Mouse (Mus musculus): ENCODE results near the gene Hipk2.

Hipk2 gene

DNA sequence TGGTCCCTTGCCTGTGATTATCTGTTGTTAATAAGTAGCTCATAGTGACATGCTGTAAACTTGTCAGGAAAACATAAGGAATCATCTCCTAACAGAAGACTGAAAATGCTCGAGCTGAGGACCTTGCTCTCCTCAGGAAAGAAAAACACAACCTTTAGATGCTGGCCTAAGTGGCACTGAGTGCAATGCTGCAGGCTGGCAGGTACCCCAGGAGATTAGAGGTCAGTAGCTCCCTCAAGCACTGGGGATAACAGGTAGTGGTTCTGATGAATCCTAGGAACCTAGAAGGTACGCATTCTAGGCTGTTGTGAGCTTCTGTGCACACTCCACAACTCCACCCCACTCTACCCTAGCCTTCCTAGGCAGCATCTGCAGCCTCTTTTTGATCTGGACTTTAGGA is 9.2 kb downstream of the Hipk2 start:
- 86% methylated on average over 2 of the region's 2 CpGs for whole genome bisulfite sequencing

DNA sequence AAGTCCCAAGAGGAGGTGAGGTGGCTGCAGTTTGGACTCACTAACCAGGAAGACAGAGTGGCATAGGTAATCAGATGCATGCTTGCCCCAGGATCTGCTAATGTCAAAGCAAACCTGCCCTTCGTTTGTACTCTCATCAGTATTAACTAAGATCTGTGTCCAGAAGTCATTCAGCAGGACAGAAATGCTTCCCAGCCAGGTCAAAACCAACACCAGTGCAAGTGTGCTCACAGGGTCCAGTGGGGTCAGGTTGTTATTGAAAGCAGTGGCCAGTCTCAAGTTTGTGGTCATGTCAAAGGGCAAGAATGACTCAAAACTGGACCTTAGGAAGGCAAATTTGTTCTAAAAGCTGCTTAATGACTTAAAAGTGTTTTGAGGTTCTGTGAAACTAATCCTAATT is 9.6 kb downstream of the Hipk2 start:
- 93% methylated on average over 1 of the region's 1 CpGs for WGBS

DNA sequence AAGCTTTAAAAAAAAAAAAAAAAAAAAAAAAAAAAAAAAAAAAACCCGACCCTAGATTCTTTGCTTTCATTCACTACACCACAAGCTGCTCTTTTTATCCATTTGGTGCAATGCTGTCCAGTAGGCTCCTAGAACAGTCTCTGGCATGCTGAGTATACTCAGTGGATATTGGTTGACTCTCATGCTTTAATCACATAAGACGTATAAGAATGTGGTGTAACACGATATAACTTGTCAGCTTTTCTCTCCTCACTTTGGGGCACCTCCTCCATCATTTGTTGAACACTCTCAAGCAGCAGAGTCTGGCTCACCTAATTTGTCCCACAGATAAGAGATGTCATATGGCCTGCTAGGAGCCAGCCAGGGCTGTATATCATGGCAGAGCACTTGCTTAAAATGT is 12.4 kb downstream of the Hipk2 start:
- WGBS = 69% methylated on average over 3 of the region's 3 CpGs

DNA sequence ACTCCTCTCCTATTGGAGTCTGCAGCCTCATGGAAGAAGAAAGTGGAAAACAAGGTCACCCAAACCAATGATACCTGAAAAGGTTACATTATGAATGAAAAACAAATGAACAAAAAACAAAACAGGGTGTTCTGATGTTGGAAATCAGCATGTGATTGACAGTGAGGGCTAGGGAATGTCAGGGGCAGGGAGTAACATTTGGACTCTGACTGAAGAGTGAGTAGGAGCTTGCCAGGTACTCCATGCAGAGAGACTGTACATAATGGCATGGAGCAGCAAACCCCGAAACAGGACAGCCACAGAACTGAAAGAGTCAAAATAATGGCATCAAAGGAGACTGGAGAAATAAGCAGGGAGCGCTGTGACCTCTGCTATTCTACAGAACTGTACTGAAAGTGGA is 15.7 kb downstream of the Hipk2 start:
- WGBS = 93% methylated on average over 2 of the region's 2 CpGs

DNA sequence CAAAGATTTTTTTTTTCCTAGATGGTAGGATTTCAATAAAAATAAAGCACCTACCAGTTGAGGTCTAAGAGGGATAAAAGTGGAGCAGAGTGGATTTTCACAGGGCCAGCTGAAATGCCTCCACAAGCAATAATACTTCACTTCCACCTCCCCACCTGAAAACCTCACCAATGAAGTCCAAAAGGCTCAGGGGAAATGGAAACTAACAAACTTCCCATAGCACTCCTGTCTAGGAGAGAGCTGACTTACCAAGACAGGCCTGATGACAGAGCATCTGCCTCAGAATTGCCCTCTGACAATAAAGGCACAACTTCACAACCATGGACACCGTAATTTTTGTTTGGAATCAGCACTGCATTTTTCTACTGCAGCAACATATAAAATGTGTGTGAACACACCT is 16.1 kb downstream of the Hipk2 start:
- WGBS = 84% methylated on average over 1 of the region's 1 CpGs

DNA sequence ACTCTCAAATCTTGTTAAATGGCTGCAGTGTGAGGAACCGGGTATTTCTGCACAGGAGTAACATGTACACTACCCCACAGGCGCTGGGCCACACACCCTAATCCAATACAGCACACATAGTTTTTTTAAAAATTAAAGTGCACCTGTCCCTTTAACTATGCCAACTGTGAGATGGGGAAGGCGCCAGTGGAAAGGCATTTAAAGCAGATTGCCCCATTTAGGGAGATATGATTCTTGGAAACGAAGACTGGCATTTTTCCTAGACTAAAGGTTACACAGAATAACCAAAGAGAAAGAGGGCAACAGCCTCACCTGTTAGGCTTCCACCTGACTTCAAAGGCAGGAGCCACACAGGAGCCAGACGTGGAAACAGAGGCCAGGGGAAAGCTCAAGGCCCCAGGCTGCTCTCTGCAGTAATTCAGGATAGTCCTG is 22.4 kb downstream of the Hipk2 start:
- 65% methylated on average over 5 of the region's 5 CpGs for WGBS

DNA sequence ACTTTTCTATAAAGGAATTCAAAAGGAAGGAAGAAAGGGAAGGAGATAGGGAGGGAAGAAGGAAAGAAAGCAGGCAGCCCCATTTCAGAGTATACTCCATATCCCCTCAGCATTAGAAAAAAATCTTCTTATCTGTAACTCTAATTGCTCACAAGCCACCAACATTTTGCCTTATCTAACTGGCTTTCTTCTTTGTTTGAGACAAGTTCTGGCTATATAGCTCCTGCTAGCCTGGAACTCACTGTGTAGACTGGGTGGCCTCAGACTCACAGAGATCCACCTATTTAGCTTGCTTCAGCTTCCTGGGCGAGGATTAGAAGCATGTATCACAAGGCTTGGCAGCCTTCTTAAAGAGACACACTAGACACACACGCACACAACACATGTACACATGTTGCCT is 24.2 kb downstream of the Hipk2 start:
- 82% methylated on average over 2 of the region's 2 CpGs for WGBS

DNA sequence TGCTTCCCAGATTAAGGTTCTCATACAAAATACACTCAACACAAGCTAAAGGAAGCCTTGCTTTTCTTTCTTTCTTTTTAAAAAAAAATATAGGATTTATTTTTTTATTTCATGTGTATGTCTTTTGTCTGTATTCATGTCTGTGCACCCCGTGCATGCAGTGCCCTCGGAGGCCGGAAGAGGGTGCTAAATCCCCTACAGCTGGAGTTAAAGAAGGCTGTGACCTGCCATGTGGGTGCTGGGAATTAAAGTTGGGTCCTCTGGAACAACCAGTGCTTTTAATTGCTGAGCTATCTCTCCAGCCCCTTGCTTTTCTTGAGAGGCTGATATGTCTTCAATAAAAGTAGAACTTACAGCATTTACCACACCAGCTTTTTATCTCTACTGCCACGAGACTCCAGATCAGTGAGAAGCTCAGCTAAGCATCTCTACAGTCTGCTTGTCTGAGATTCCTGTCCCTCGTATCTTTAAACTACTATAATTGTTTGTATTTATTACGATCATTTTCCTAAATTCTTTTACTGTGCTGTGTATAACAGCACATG is 25.2 kb downstream of the Hipk2 start:
- WGBS = 93% methylated on average over 6 of the region's 6 CpGs

DNA sequence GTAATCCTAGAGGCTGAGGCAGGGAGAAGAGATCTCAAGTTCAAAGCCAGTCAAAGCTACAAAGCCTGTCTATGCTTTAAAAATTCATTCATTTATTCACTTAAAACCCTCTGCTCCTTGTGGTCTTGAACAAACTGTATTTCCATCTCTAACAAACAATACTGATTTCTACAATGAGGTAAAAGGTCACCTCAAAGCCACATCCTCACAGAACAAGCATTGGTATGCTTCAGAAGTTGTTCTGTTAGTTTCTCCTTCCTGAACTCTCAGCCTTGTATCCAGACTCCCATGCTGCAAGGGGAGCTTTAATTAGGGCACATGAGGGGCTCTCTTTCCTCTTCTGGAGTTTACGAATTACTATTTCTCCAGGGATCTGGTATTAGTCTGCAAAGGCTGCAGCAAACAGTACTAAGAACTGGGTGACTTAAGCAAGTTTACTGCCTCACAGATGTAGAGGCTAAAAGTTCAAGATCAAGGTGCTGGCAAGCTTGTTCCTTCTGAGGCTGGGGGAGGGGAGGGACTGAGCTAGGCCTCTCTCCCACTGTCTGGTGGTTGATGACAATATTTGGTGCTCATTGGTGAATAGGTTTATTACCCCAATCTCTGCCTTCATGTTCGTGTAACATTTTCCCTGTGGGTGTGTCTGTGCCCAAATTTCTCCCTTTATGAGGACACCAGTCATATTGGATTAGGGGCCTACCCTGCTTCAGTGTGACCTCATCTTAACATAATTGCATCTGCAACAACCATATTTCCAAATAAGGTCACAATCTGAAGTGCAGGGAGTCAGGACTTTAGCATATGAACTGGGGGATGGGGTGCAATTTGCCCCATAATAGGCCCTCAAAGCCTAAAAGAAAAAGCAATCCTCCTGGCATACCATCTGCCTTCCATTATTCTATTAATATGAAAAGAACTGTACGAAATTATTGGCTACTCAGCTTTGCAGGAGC is 27.7 kb downstream of the Hipk2 start:
- WGBS = 73% methylated on average over 3 of the region's 3 CpGs

DNA sequence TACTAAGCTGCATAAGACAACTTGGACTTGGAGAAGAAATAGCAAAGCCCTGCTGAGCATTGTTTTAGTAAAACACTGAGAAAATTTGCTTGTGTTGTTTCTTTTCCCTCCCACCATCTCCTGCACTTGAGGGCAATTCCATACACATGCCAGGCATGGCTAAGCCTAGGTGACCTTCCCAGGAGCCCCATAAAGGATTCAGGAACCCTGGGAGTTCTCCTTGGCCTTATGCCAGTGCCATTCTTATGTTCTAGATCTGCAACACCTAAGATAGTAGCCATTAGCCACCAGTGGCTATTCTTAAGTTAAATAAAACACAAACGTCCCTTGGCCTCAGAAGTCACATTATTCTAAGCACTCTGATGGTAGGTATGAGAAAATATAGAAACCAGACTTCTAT is 28.5 kb downstream of the Hipk2 start:
- WGBS = 43% methylated on average over 1 of the region's 1 CpGs

DNA sequence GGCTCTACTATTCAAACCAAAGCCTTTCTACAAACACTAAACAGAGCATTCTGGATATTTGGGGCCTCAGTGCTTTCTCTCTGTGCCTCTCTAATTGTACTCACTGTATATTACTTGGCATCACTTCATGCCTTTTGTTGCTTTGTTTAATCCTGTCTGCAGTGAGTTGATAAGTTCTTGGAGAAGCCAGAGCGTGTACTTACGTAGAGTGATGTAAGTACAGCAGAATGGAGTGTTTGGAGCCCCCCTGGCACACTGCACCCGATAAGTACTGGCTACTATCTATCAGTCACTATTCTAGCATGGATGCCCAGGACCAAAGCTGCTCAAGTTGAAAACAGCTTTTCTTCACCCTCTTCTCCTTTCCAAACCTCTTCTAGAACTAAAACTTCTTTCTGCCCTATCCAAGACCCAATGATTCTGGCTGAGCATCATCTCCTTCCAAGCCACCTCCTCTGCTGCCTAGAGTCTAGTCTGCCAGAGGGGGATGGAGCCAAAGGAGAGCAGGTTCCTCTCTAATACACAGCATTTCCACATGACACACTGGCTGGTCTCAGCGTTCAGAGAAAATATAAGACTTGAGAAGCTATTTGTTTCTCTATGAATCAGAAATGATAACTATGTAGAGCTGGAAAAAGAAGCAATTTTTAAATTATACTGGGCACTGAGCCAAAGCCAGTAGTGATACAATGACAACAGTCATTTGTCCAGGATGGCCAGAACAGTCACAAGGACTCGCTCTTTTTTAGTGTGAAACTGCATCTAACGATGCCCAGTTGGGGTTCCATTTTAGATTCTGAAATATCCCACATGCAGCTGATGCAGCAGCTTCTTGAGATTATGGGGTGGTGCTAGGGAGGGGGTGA is 29.4 kb downstream of the Hipk2 start:
- 36% methylated on average over 6 of the region's 6 CpGs for WGBS

DNA sequence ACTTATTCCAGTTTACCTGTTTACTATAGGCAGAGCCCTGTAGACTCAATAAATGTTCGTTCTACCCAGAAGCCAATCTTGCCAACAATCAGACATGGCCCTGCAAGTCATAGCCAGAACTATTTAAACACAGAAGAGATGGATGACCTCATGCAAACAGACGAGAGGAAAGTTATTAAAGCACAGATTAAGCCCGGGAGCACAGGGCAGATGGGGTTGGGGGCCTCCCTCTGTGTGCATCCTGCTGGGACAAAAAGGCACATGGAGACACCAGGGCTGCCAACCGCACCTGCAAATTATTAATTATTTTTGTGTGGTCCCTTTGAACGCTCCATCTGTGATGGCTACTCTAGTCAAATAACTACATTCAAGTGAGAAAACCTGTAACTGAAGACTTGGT is 30.1 kb downstream of the Hipk2 start:
- 63% methylated on average over 5 of the region's 5 CpGs for WGBS

DNA sequence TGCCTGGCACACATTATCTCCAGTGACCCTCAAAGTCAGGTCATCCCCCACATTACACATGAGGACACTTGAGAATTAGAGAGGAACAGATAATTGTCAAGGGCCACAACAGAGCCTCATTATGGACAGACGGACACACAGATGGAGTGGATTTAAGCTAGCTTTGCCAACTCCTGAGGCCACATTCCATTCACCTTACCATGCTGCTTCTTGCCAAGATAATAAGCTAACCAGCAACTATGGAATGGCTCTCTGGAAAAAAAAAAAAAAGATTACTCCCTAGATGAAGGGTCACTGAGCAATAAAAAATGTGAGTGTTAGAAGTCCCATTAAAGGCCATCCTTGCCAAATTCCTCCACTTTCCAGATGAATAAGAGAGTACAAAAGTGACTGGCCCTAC is 30.8 kb downstream of the Hipk2 start:
- 79% methylated on average over 1 of the region's 1 CpGs for WGBS

DNA sequence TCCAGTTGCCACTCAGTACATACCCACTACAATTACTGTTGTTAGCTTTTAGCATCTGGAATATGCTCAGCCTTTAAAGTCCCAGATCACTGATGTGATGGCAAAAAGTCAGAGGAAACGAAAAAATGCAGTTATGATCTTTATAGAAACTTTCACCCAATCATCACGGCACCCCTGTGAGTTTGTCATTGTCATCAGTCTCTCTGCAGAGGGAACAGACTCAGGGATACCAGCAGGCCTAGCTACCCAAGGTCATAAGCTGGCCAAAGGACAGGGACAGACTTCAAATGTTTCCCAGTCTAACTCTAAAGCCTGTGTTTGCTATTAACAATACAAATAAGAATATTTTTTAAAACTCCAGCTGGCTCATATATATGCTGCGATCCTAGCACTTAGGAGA is 34.4 kb downstream of the Hipk2 start:
- WGBS = 86% methylated on average over 3 of the region's 3 CpGs

DNA sequence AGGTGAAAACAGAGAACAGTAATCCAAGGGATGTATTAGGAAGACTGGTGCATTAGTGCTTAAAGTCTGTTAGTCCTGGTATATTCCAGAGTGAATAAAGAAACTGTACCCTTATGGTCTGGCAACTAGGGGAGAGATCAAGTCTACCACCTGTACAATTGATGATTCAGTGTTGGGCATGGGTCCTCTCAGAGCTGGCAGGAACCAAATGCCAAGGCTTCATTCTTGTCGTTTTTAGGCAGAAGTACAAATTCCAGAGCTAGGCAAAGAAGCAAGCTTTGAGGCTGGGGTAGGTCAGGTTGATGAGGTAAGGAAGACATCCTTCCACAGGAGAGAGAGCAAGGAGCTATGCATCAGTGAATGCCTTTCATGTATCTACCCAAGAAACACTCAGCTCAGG is 35.2 kb downstream of the Hipk2 start:
- 57% methylated on average over 1 of the region's 1 CpGs for WGBS

DNA sequence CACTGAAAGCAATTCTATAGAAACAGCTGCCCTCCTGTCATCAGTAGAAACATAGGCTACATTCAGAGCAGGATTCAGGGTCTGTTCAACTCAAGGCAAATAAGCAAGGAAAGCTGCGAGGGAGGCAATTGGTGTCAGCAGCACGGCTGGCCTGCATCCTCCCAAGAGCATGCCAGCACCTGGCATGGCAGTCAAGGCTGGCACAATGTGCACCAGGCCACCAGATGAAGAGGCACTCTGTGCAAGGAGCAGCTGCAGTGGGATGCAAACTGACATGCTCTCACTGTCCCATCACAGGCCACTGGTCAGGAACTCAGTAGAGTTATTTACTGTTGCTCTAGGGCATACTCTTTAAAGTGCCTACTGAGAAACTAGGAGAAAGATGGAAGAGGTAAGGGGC is 35.6 kb downstream of the Hipk2 start:
- WGBS = 43% methylated on average over 2 of the region's 2 CpGs

DNA sequence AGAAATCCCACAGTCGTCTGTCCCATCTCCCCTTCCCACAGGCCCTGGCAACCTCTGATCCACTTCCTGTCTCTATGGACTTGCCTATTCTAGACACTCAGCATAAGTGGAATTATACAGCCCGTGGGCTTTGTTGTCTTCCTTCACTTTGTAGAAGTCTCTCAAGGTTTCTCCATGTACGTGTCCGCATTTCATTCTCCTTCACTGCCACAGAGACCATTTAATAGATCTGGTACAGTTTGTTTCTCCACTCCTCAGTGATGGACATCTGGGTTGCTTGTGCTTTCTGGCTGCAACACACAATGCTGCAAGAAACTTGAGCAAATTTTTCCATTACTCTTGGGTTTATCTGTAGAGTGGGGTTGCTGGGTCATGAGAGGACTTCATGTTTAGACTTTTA is 36.1 kb downstream of the Hipk2 start:
- 66% methylated on average over 4 of the region's 4 CpGs for WGBS

DNA sequence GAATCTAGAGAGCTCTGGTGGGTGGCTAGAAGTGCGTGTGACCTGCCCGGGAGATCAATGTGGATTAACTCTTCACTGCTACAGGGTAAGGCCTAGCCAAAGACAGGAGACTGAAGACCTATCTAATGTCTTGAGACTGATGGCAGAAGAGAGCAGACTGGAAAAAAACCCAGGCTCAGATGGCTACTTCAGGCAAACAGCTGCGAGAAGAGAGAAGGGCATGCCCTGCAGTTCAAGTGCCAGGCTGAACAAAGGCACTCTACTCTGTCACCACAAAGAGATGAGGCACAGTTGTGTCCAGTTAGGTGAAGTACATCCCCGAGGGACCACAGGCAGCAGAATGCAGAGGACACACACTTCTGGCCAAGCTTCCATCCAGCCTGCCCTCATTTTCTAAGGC is 37.9 kb downstream of the Hipk2 start:
- 78% methylated on average over 4 of the region's 4 CpGs for WGBS

DNA sequence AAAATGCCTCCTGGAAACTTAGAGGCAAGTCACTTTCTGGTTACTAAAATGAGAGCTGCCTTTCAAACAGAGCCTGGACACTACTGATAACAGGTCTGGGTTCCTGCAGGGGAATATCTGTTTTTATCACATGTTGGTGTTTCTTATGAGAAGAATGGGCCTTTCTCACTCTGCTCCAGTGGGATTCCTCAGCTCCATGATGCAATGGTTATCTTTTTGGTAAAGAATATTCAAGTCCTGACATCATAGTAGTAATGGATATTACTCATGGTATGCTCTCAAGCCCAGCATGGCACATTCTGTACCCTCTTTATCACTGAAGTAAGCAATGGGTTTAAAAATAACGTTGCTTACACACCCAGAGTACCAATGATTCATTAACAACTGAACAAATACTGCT is 40.7 kb downstream of the Hipk2 start:
- 78% methylated on average over 1 of the region's 1 CpGs for WGBS

DNA sequence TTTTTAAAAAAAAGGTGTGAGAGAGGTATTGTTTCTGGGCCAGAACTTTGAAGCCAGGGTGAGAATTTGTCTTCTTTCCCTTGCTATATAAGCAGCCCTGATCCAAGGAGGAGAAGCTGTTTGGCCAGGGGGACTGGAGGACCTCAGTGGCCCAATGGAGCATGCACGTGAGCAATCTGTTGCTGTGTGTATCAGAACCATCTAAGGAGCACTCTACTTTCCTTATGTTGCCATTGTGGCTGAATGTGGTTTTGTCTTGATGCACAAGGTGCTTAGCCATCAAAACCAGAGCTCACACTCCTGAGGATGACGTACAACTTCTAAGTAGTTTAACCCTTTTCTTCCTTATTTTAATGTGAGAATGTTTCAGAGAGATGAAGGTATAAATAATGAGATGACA is 41.2 kb downstream of the Hipk2 start:
- 91% methylated on average over 2 of the region's 2 CpGs for whole genome bisulfite sequencing

DNA sequence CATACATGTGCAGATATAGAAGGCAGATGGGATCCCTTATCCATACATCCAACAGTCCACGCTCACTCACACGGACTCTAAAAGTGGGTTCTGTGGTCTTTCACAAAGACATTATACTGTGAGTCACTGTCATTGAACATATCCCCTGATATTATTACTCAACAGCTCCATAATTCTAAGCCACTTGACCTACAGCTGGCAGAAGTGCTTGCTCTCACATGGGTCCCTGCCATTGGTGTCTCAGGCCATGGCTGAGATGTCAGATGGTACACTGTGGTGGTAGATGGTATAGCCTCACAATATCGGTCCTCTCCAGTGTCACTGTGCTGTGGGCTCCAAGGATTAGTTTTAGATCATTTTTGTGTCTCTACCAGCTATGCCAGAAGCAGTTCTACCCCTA is 42.2 kb downstream of the Hipk2 start:
- WGBS = 84% methylated on average over 3 of the region's 3 CpGs

DNA sequence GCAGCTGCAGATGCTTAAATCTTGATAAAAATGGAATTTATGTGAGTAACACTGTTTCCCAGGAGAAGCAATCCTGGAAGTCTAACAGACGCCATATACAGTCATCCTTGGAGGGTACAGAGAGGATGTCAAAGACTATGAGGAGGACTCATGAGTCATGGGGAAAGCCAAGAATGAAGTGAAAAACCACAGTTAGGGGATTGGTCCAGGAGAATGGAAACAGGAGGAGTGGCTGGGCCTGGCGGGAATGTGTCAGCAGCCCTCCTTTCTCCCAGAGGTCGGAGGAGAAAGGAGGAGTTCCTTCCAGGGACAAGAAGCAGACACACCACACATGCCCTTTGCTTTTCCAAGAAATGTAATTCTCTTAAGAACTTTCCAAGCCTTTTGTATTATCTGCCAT is 46.5 kb downstream of the Hipk2 start:
- WGBS = 68% methylated on average over 3 of the region's 3 CpGs

DNA sequence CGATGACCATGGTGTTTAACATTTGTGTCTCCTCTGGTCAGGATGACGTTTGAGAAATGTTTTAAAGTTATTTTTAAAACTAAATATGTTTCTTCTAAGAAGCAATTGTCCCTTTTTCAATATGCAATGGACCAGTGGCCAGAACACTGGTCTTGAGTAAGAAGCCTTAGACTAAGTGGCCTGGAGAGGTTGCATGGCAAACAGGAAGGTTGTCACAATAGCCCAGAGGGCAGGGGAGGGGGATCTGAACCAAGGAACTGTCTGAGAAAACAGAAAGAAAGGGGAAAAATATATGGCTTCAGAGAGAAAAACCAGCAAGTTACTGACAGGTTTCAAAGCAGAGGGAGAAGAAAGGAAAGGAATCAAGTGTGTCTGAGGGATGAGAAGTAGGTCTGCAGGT is 47.8 kb downstream of the Hipk2 start:
- WGBS = 74% methylated on average over 2 of the region's 2 CpGs
